Mouse (Mus musculus): ENCODE results near the gene Chst5.
"Not testable (repeated sequence)": the region's sequence is repeated elsewhere in the genome, so short reads cannot be mapped to it uniquely, and the experiment has no call there.

GRCm38 (mm10) chr8:111853219-111853618 is 57.0 kb downstream of the Chst5 start:
- not testable (repeated sequence) for TF ChIP-seq CTCF (IDR thresholded peaks at IDR 0.05; ENCODE audit: control insufficient read depth, insufficient read depth, low read length); POLR2A (IDR thresholded peaks at IDR 0.05; ENCODE audit: borderline replicate concordance, control insufficient read depth, low read depth, low read length)
